ENCODE assay signal across 19 mouse cellular contexts in genomic region chr6:48989971-48990370, GRCm38 (mm10). TPM values are rescaled to one million over a fixed set of nuclear protein-coding genes. Genes with fewer than 3 reads are reported as not detected.
DNase-seq lines count a peak whose midpoint lies in the region.
"Had no signal": no experiment of that assay in that cellular context is flagged by ENCODE, and none has a peak within 500 bp of the region (broad histone marks: within the 10 kb centered on the region; RNA-seq: fewer than 3 reads in every experiment).

No protein-coding gene starts in this region.

- peak; percentile 55 for DNase-seq in heart, adult 11 months
- no peak for DNase-seq in heart, adult 18-20 months
- DNase-seq: adrenal gland, adult 2 months; adrenal gland, adult 8-10 months; adrenal gland, postnatal 10 days; adrenal gland, postnatal 14 days; adrenal gland, postnatal 25 days; adrenal gland, postnatal 36 days; B cell, adult 2 months; cerebellum, adult 11 months; cerebellum, adult 11-12 months; cerebellum, adult 18-20 months; cerebellum, adult 2 months had no signal

RNA-seq across cellular contexts. Expression of gene Svs1, which starts 3.3 kb away (rescaled TPM):
- total RNA-seq in heart, adult 18-20 months (2021): not detected
- total RNA-seq: adrenal gland, adult 18-20 months; adrenal gland, adult 2 months; adrenal gland, postnatal 10 days; adrenal gland, postnatal 14 days; adrenal gland, postnatal 36 days; CH12.LX; ES-E14; MEL had no signal

RNA-seq across cellular contexts. Expression of gene Doxl2, which starts 15.2 kb away (rescaled TPM):
- total RNA-seq in heart, adult 18-20 months (2021): not detected
- total RNA-seq: adrenal gland, adult 18-20 months; adrenal gland, adult 2 months; adrenal gland, postnatal 10 days; adrenal gland, postnatal 14 days; adrenal gland, postnatal 25 days; adrenal gland, postnatal 36 days; adrenal gland, postnatal 4 days; CH12.LX; G1E; MEL had no signal

RNA-seq across cellular contexts. Expression of gene Gpnmb, which starts 46.4 kb away (rescaled TPM):
- 1 to 10 TPM in 1 of 2 experiments, under 1 TPM in 1; 0.89 to 1.7 TPM for total RNA-seq in heart, adult 18-20 months (2021)
- total RNA-seq: CH12.LX, MEL had no signal
